Mouse (Mus musculus): Measurements from ENCODE around the gene Gm45140.

Gm45140 gene

DNA sequence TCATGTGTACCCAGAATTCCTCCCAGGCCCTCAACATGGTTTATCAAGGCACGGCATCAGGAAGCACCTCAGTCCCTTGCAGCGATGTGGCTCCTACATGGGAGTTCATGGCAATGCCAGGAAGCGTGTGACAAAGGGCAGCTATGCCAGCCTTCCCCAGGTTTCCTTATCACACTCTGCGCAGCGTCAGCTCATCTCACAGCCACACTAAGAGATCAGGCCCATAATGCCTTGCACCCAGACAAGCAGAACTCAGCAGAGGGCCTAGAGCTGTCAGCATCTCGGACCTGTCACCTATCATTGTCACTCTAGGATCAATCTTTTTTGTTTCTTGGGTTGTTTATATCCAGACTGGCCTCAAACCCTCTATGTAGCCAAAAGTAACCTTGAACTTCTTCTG, 36.0 kb downstream of the Gm45140 start:
- no peak for DNase-seq (ENCODE audit: low read depth, low spot score)

DNA sequence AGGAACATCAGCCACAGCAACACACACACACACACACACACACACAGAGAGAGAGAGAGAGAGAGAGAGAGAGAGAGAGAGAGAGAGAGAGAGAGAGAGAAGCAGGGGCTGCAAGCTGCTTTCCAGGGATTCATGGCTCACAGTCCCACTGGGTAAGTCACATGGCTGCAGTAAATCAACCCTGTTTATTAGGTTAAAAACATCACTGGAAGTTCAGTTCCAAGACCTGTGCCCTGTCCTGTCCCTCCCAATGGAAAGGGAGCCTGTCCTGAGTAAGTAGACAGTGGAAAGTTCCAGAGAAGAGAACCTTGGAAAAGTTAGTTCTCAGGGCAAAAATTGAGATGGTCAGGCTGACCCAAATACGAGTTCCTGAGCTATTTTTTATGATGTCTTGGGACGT, 38.3 kb downstream of the Gm45140 start:
- DNase-seq (ENCODE audit: low read depth, low spot score): no peak

DNA sequence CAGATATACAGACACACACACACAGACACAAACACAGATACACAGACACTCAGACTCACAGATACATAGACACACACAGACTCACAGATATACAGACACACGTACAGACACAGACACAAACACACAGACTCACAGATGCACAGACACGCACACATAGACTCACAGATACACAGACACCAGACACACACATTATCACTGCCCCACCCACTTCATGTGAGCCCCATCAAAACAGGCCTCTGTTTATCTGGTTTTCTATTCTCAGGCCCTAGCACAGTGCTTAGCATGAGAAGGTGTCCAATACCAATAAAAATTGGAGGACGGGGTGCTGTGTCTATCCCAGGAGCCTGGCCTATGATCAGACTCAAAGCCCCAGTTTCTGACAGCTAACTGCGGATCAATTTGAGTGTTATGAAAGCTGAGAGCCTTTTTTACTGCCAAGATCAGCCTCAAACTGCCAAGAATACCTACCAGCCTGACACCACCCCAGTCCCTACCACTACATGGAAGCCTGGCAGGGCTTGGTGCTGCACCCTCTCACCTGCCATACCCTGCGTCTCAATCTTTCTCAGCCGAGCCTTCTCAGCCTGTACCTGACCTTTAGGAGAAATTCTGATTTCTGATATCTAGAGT, 39.2 kb downstream of the Gm45140 start:
- no peak for DNase-seq (ENCODE audit: low read depth, low spot score)

DNA sequence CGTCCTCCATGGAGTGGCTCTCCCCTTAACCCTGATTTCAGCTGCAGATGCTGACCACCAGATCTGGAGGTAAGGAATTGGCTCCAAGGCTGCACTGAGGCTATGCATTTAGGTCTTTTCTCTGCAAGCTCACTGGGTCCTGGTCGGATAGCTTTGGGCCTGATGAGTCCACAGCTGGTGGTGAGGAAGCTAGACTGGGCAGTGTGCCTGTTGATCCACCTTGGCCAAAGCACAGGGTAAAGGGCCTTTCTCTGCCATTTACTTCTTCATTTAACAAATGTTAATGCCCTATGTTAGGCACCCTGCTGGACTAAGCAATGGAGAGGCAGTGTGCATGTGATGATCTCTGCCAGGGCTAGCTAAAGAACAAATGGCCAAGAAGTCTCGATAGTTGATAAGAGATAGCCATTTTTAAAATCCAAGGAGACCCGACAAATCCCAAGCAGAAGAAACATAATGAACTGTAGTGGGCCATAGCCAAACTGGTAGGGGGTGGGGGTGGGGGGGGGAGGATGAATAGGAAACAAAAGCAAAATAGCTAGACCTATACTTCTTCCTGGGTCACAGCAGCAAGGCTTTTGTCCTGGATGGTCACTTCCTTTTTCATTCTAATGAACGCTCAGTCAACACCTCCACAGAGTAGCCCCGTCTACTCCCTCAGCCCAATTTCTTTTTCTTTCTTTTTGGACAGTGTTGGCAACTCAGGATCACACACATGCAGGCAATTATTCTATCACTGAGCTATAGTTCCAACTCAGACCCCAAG, 40.0 kb downstream of the Gm45140 start:
- DNase-seq (ENCODE audit: low read depth, low spot score): no peak

DNA sequence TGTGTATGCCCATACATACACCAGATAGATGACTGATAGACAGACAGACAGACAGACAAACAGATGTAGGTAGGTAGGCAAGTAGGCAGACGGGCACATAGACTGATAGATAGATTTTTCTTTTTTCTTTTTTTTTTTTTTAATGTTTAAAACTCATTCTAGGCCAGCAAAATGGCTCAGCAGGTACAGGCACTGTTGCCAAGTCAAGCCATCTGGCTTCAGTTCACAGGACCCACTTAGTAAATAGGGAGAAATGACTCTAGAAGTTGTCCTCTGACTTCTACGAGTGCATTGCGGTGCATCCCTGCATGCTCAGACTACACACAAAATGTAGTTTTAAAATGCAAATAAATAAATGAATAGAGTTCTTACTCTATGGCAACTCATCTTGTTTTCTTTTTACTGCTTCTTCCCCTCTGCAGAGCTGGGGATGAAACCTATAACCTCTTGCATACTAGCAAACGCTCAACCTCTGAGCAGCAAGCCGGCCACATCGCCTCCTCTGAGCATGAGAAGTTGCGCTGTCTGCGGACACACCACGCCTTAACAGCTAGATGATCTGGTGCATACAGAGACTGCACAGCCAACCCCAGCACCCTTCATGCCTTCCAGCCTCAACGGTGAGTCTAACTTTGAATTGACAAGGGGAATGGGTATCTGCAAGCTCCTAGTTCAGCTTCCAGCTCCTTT, 41.6 kb downstream of the Gm45140 start:
- DNase-seq (ENCODE audit: low read depth, low spot score): no peak

DNA sequence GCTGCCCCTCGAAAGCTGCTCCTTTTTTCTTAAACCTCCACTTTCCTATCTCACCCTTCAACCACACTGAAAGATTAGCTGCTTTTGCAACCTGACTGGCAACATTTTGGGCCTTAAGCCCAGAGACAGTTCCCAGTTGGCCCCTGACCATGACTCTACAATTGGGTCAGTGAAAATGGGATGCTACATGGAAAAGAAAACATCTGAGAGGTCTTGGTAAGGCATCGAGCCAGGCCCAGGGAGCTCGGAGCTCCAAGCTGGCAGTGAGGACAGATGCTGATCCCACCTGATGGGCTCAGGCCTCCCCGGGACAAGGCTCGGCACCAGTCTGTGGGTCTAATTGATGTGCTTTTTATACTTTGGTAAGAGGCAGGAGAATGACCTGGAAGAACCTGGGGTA, 43.8 kb downstream of the Gm45140 start:
- no peak for DNase-seq (ENCODE audit: low read depth, low spot score)

DNA sequence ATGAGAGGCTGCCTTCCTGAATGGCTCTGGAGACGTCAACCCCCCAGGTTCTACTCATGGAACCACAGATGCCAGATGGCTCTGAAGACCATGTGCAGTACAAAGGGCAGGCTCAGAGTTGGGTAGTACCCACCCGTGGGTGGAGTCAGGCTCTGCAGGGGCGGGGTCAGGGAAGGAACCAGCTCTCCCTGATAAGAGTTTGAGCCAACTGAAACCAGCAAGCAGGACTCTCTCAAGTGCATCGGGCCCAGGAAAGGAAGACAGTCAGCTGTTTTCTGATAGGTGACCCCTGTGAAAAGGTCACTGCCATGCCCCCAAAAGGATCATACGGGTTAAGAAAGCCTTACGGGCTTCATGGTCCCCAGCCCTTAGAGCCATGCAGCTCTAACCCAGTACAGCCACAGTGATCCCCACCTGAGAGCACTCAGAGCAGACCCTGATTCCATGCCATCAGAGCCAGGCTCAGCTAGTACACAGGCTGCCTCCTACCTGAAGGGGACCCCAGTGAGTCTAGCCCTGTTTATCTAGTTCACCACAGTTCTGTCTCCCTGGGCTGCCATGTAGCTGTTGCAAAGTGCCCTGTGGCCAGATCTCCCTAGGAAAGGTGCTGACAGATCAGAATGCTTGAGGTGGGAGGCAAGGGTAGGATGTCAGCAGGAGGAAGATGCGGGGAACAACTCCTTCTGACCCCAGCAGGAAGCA, 44.7 kb downstream of the Gm45140 start:
- no peak for DNase-seq (ENCODE audit: low read depth, low spot score)

DNA sequence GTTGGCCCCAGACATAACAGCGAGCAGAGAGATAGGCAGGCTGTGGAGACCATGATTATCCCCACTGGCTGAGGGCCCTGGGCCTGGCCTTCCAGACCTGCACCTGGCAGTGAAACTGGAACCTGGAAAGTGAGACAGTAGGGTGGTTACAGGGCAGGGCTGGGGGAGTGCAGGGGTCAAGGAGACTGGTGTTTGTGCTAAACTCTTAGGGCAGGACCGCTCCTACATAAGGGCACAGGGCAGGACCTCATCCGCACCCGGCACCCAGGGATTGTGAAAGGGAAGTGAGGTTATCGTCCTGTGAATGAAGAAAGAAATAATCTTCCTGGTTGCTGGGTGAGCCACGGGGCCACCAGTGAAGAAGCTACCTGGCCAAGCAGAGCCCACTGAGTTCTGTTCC, 45.8 kb downstream of the Gm45140 start:
- no peak for DNase-seq (ENCODE audit: low read depth, low spot score)

DNA sequence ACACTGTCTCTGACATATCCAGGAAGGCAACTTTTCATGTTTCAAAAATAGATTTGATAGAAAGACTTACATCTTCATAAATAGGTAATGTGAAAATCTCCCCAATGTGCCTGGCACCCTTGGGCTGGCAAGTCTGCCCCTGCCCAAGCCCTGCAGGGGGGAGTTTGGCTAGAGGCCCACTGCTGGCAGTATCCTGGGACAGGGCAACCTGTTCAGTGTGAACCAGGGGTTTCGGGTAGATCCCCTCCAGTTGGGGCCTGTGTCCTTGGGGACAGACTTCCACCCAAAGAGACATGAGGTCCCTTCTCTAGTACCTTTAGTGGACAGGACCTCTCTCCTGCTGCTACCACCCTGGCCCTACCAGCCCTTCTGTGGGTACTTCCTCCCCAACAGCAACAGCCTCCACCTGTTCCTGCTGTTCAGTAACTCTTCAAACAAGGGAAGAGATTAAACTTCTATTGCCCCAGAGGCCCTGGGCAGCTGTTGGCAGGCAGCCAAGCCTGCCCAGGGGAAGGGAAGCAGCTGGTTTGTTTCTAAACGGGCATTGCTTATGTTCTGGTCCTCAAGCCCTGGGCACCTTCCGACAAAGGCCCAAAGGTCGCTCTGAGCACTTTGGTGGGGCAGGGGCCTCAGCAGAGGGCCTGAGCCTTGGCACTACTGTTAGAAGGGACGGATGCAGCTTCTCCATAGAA, 46.6 kb downstream of the Gm45140 start:
- no peak for DNase-seq (ENCODE audit: low read depth, low spot score)

DNA sequence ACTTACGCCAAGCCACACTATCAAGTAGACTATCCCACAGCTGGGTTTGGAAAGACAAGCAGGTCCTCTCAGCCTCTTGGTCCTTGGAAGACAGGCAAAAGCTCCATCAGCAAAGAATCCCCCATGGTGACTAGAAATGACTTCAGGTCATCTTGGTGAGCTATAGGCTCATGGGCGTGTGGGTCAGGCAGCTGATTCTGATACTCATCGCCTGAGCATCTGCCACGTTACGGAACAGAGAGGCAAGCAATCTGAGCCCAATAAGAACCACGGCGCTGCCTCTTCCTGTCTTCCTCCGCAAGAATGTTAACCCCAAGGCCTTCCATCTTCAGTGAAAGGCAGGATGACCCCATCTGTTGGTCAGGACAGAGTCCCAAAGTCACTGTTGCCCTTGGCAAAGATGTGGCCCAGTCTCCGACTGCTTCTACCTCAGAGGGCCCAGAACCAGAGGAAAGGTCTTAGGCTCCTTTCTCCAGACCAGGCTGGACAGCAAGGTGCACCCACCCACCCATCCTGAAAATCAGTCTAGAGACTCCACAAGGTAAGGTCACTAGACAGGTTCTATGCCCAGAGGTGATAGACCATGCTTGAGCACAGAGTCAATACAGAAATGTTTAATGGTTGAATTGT, 47.2 kb downstream of the Gm45140 start:
- no peak for DNase-seq (ENCODE audit: low read depth, low spot score)

DNA sequence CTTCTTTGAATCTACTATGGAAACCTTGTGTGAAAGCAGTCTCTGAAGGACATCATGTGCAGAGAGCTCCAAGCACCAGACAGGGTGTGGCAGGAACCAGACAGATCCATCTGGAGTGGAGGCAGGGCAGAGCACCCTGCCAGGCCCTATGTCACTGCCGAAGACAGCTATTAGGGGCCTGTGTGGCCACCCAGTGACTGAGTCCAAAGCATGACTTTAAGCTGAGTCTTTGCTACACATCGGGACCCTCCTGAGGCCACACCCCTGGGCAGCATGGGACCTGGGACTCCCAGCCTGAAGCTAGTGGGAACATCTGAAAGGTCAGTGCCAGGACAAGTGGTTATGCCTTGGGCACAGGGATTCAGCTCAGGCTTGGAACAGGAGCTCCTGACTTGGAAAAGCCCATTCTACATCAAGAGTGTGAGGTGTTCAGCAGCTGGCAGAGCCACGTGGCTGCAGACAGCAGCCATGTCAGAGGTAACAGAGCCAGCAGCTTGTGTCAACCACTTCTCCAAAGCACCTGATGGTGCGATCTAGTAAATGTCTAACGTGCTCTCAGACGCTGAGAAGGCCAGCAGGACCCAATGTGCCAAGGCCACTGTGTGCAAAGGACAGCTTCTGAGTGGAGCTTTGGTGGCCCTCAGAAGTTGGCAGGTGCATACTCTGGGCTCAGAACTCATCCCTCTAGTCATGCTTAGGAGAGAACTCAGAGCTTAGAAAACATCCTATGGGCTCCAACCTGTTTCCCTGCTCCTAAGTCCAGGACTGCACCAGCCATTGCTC, 48.3 kb downstream of the Gm45140 start:
- DNase-seq (ENCODE audit: low read depth, low spot score): no peak

DNA sequence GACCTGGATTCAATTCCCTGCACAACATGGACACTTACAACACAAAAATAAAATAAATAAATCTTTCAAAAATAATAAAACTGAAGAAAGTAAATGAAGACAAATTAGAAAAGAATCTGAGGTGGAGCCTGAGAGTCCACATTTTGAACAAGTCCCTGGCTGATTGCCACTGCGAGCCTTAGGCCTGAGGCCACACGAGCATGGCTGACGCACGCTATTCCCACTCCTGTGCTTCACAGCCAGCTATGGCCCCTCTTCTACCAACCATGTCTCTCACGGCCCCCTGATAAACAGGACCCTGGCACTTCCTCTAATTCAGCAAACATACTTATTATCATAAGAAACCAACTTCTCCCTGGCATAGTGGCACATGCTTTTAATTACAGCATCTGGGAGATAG, 49.0 kb downstream of the Gm45140 start:
- DNase-seq (ENCODE audit: low read depth, low spot score): no peak

DNA sequence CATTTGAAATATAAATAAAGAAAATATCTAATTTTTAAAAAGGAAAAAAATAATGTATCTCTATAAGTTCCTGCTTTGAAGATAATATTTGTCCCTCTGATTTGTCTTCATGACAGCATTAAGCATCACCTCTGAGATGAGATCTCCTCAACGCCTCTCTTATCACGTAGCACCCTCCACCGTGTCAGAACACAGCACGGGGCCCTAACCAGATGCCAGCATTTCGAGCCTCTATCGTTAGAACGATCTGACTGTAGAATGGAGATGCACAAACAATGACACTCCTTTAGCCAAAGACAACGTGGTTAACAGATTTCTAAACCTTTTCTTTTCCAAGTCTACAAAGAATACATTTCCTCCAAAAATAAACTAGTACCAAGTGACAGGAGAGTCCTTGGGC, 51.6 kb downstream of the Gm45140 start:
- no peak for DNase-seq (ENCODE audit: low read depth, low spot score)

DNA sequence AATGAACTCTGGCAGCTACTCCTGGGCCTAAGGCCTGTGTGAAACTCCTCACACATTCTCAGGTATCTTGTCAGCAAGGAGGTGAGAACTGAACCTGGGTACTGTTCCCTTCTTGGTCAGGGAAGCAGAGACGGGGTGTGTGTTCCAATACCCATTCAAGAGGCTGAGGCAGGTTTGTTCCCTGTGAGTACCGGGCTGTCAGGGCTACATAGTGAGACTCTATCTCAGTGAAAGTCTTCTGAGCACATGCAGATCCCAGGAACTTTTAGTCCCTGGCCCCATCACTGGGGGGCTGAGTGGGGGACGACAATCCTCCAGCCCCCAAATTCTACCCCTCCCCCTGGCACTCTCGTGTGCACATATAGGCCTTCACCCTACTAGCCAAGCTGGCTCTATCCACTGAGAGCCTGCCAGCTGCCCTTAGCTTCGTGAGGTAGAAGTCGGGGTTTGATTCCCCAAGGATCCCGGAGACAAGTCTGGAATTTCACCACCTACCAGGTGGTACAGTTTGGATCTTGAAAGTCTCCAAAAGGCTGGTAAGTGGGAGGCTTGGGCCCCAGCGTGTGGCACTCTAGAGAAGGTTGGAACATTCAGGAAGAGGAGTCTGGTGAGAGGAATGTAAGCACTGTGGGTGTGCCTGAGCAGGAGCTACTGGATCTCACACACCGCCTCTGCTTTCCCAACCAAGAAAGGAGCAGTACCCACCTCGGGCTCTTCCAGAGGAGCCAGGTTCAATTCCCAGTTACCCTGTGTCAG, 54.9 kb downstream of the Gm45140 start:
- no peak for DNase-seq (ENCODE audit: low read depth, low spot score)

DNA sequence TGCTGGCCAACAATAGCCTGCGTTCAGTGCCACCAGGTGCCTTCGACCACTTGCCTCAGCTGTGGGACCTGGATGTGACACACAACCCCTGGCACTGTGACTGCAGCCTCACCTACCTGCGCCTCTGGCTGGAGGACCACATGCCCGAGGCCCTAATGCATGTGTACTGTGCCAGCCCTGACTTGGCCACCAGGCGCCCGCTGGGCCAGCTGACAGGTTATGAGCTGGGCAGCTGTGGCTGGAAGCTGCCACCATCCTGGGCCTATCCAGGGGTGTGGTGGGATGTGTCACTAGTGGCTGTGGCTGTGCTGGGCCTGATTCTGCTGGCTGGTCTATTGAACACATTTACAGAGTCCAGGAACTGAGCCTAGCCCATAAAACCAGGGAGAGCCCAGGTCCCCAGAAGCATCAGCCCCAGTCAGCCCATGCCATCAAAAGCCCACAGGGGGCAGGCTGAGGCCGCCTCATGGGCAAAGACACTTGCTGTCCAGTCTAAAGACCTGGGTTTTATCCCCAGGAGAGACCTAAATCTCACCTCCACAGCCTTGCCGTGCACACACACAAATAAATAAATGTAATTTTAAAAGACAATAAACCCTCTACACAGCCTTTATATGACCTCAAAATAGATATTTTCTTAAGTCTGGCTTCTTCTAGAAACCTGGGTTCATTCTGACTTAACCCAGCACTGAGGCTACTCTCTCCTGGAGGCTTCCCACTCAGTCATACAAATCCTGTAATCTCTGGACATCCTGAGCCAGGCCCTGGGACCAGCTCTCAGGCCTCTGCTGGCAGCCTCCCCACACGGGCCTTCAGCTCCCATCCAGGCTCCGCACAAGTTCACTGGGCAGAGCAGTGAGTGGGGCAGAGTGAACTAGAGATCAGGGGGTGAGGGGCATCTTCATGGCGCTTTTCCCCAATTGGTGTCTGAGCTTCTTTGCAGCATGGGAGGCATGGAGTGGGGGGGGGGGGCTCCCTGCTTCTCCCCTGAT, 56.1 kb downstream of the Gm45140 start:
- DNase-seq (ENCODE audit: low read depth, low spot score): no peak

DNA sequence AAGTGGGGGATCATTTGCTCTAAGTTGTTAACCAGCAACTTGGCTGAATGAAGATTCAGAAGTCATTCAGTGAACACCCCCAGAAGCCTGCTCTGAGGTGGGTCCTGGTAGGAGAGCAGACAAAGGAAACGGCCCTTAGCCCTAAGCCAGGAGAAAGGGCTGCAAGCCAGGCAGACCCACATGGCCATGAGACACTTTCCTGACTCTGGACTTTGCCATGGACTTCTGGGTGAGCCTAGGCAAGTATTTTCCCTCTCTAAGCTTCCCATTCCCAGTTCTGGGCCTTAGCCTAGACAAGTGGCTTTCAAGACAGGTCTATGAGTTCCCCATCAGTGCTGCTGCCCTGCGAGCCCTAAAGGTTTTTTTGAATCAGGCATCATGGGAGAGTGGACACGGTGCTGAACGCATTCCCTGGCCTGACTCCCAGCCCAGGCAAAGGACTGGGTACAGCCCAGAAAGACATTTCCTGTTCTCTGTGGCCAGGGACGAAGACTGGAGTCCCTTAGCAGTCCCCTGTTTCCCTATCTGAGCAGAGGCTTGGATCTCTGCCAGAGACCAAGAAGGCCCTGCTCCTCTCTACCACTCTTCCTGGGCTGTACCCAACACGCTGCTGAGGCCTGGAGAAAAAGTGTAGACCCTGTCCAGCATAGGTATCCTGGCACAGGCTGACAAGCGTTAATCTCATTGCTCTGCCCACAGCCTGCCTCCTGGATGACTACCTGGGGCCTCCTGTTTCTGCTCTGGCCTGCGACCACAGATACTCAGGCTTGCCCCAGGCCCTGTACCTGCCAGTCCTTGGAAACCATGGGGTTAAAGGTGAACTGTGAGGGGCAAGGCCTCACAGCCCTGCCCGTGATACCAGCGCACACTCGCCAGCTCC, 57.1 kb downstream of the Gm45140 start:
- no peak for DNase-seq (ENCODE audit: low read depth, low spot score)

DNA sequence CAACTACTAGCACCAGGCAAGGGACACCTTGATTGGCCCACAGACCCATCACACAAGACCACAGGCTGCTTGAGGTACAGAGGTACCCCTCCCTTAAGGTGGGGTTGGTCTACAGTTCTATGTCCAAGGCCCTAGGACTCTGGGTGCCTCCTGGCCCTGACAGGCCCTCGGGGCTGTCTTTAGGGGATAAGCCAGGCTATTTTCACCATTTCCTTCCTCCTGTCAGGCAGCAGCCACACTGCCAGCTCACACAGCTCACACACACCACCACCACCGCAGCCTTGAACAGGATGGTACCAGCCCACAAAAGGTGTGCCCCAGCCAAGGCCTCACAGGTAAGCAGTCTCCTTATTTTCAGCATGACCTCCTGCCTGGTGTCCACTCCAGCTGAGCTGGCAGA, 57.8 kb downstream of the Gm45140 start, which contains the start of gene Gp9:
Gene Gp9, plus strand, starts transcription at position 231 of the 400 bp plus-strand sequence.
- DNase-seq (ENCODE audit: low read depth, low spot score): no peak

Data from skeletal muscle tissue, adult 2 months (tissue).